Mouse (Mus musculus) Patski (cell line): ENCODE data around the gene Psmb8. TPM values are rescaled to one million over a fixed set of nuclear protein-coding genes. Genes with fewer than 3 reads are reported as not detected.

ENCODE experiments used
- ATAC-seq: fragments of 100-300 bp; one replicate; pipeline ENCODE4 v1.8.0; 2021
- CTCF ChIA-PET: fragments of 350-600 bp; sonication (Branson Sonifier 250); formaldehyde crosslinking; loops from one replicate; lab custom pipeline; 2022; ENCODE audit warnings: inconsistent platforms; lab: Charles Lee
- POLR2A ChIA-PET: fragments of 350-600 bp; sonication (Branson Sonifier 250); formaldehyde crosslinking; loops from one replicate; lab custom pipeline; 2022; ENCODE audit warnings: antibody characterized with exemption, inconsistent platforms; lab: Charles Lee
- DNase-seq: peaks from one replicate; pipeline ENCODE4 v3.0.0-alpha.2; 2011; ENCODE audit warnings: low read depth, low spot score
- H3K27me3 ChIP-seq: fragments of 371-371 bp; one replicate; pipeline ENCODE4 v1.5.1; 2021
- CTCF ChIP-seq: fragments of 100-300 bp; IDR thresholded peaks from one replicate; pipeline ENCODE4 v1.5.1; 2021
- in situ Hi-C: fragments of 300-500 bp; cut with MboI; formaldehyde crosslinking; loops from 3 replicates; pipeline ENCODE4 v1.11.1; 2018; ENCODE audit warnings: low pct_unique_long_range_greater_than_20kb, mixed read lengths
- polyA plus RNA-seq: library from polyadenylated mRNA; unstranded; gene quantifications from one replicate; pipeline ENCODE4 v1.2.3, GENCODE M21; 2021

Gene Psmb8
- polyA plus RNA-seq, 1 experiment from 2014 or later = 18.7 TPM

DNA sequence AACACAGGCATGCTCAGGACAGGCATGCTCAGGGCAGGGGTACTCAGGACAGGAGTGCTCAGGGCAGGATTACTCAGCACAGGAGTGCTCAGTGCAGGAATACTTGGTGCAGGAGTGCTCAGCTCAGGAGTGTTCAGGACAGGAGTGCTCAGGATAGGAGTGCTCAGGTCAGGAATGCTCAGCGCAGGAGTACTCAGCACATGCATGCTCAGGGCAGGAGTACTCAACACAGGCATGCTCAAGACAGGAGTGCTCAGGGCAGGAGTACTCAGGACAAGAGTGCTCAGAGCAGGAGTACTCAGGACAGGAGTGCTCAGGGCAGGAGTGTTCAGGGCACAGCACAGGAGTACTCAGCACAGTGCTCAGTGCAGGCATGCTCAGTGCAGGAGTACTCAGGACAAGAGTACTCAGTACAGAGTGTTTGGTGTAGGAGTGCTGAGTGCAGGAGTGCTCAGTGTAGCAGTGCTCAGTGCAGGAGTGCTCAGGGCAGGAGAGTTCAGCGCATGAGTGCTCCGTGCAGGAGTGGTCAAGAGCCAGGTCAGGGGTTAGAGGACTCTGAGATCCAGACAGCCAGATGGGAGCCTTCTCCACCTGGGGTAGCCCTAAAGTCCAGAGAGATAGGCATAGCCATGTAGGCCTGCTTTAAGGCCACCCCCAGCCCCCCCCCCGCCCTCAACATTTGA lies 5.4 kb downstream of the Psmb8 start:
- TF ChIP-seq CTCF = no peak
- CTCF ChIA-PET = no interaction called here
- in situ Hi-C loops = no loop called here
- ATAC-seq (no peak), DNase-seq (no peak)
- H3K27me3 ChIP-seq = no peaks in the 10 kb centered on the region
- POLR2A ChIA-PET = interaction anchor here (0.9 kb wide), 1 partner anchor 32 kb away, joined by 3 read pairs; no protein-coding TSS in a partner anchor

GRCm38 (mm10) chr17:34203444-34203843 lies 5.9 kb downstream of the Psmb8 start, which contains the start of gene Tap2:
TSS of gene Tap2 (plus strand) at chr17:34203527.
- no peaks in the 10 kb centered on the region for H3K27me3 ChIP-seq
- DNase-seq (no peak), ATAC-seq (no peak)
- ChIA-PET CTCF (interaction anchor here (1.3 kb wide), 1 partner anchor 33 kb away, joined by 3 read pairs; no protein-coding TSS in a partner anchor), POLR2A (interaction anchor here (0.9 kb wide), 1 partner anchor 33 kb away, joined by 3 read pairs; no protein-coding TSS in a partner anchor)
- no peak for TF ChIP-seq CTCF
- in situ Hi-C loops = no loop called here

- in situ Hi-C loops = no loop called here
- ChIA-PET POLR2A (interaction anchor here (0.9 kb wide), 1 partner anchor 34 kb away, joined by 3 read pairs; no protein-coding TSS in a partner anchor), CTCF (interaction anchor here (0.7 to 1.3 kb wide), 7 partner anchors 9 to 34 kb away, joined by 3 to 5 read pairs (median 3); no protein-coding TSS in a partner anchor)
- peak; percentile 52 for ATAC-seq
- no peaks in the 10 kb centered on the region for H3K27me3 ChIP-seq
- no peak for TF ChIP-seq CTCF
- no peak for DNase-seq
These were observed 6.9 kb downstream of the Psmb8 start for GRCm38 (mm10) chr17:34204303-34205010.

DNA sequence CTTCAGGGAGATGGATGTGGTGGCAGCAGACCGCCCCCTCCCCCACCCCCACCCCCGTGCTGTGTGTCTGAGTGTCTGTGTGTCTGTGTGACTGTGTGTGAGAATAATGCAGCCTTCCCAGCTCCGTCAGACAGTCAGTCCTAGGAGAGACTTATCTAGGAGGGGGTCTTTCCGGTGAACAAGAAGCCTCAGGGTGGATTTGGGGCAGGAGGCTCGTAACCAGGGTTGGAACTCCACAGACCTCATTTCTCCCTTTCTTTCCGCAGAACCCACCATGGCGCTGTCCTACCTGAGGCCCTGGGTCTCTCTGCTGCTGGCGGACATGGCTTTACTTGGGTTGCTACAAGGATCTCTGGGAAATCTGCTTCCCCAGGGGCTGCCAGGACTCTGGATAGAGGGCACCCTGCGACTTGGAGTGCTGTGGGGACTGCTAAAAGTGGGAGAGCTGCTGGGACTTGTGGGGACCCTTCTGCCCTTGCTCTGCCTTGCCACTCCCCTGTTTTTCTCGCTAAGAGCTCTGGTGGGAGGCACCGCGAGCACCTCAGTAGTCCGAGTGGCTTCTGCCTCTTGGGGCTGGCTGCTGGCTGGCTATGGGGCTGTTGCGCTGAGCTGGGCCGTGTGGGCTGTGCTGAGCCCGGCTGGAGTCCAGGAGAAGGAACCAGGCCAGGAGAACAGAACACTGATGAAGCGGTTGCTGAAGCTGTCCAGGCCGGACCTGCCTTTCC lies 7.7 kb downstream of the Psmb8 start:
- ChIA-PET POLR2A (interaction anchor here (1.0 kb wide), 1 partner anchor 18 kb away, joined by 3 read pairs; no protein-coding TSS in a partner anchor), CTCF (interaction anchor here (0.7 to 1.3 kb wide), 6 partner anchors 10 to 35 kb away, joined by 3 to 5 read pairs (median 3); no protein-coding TSS in a partner anchor)
- H3K27me3 ChIP-seq = no peaks in the 10 kb centered on the region
- TF ChIP-seq CTCF = no peak
- ATAC-seq = peak; percentile 3
- no peak for DNase-seq
- in situ Hi-C loops = no loop called here

- CTCF ChIA-PET = interaction anchor here (1.0 to 1.3 kb wide), 2 partner anchors 13 to 35 kb away, joined by 4 to 5 read pairs; no protein-coding TSS in a partner anchor
- POLR2A ChIA-PET = interaction anchor here (1.0 kb wide), 1 partner anchor 19 kb away, joined by 3 read pairs; no protein-coding TSS in a partner anchor
- ATAC-seq = no peak
These were observed 8.2 kb downstream of the Psmb8 start for GRCm38 (mm10) chr17:34205746-34206176.

GRCm38 (mm10) chr17:34206731-34207130 lies 9.2 kb downstream of the Psmb8 start:
- no peaks in the 10 kb centered on the region for H3K27me3 ChIP-seq
- CTCF ChIA-PET = no interaction called here
- DNase-seq = no peak
- in situ Hi-C loops = no loop called here
- POLR2A ChIA-PET = no interaction called here
- ATAC-seq = no peak
- no peak for TF ChIP-seq CTCF

More at GRCm38 (mm10) chr17:34205746-34206176, 8.2 kb downstream of the Psmb8 start:
- no peak for DNase-seq
- no peak for TF ChIP-seq CTCF
- H3K27me3 ChIP-seq = no peaks in the 10 kb centered on the region
- in situ Hi-C loops = no loop called here

DNA sequence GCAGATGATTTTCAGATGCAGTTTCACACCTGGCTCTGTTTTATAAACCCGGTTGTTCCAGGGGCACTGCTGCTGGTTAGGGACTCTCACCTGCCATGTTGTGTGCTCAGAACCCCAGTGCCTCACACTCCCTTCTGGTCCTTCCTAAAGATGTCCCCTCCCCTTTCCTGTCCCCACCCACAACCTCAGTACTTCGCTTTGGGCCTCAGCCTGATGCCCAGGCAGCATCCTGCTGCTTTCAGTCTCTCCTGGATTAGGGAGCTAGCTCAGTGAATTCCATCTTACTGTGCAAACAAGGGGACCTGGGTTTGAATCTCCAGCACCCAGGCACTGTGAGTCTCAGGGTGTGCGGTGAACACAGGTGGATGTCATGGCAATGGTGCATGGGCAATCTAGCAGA lies 9.9 kb downstream of the Psmb8 start:
- TF ChIP-seq CTCF = no peak
- no peak for ATAC-seq
- ChIA-PET CTCF (no interaction called here), POLR2A (no interaction called here)
- in situ Hi-C loops = no loop called here
- DNase-seq = no peak
- H3K27me3 ChIP-seq = no peaks in the 10 kb centered on the region

DNA sequence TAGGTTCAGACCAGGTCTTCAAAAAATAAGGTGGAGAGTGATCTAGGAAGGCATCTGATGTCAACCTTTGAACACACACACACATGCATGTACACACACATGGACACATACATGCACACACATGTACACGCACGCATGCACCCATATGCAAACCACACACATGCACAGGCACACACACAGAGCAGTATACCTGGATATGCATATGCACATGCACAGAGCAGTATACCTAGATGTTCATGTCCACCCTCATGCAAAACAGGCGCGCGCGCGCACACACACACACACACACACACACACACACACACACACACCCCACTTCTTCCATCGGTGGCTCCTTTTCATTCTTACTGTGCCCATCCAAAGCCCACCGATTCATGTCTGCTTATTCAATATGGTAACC lies 10.3 kb downstream of the Psmb8 start:
- in situ Hi-C loops = no loop called here
- H3K27me3 ChIP-seq = no peaks in the 10 kb centered on the region
- DNase-seq = no peak
- POLR2A ChIA-PET = no interaction called here
- CTCF ChIA-PET = no interaction called here
- ATAC-seq = no peak
- TF ChIP-seq CTCF = no peak

DNA sequence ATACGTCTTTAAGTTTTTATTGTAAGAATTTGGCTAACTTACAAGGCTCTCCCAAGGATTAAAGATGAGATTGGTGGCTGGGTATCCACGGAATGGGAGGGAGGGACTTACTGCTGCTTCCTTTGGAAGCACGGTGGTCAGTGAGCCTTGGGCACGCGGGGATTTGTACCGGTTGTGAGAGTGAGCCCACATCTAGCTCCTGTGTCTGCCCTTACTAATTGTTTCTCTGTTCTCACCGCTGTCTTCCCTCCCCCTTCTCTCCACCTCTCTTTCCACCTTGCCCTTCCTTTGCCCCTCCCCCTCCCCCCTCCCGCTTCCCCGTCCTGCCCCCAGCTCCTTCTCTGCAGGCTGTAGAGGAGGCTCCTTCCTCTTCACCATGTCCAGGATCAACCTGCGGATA lies 10.9 kb downstream of the Psmb8 start:
- in situ Hi-C loops = no loop called here
- DNase-seq (no peak), ATAC-seq (no peak)
- CTCF ChIA-PET = interaction anchor here (1.5 kb wide), 1 partner anchor 25 kb away, joined by 5 read pairs; no protein-coding TSS in a partner anchor
- POLR2A ChIA-PET = no interaction called here
- TF ChIP-seq CTCF = no peak
- H3K27me3 ChIP-seq = no peaks in the 10 kb centered on the region

GRCm38 (mm10) chr17:34209680-34210079 lies 12.2 kb downstream of the Psmb8 start:
- ATAC-seq (no peak), DNase-seq (no peak)
- TF ChIP-seq CTCF = peak; percentile 72
- no peaks in the 10 kb centered on the region for H3K27me3 ChIP-seq
- in situ Hi-C loops = no loop called here
- CTCF ChIA-PET = interaction anchor here (1.1 to 1.5 kb wide), 2 partner anchors 9 to 23 kb away, joined by 4 to 5 read pairs; no protein-coding TSS in a partner anchor
- POLR2A ChIA-PET = no interaction called here
